Mouse (Mus musculus) olfactory bulb, adult 2 months (tissue): Measurements from ENCODE around the gene Olfr419.

Source experiments
- CTCF ChIP-seq: fragments of 200-500 bp; IDR thresholded peaks from 2 replicates; pipeline ENCODE4 v1.5.1; 2012; ENCODE audit warnings: low read depth, mild to moderate bottlenecking, low read length, moderate library complexity; ENCODE audit not compliant: insufficient read depth
- POLR2A ChIP-seq: fragments of 200-500 bp; IDR thresholded peaks from 2 replicates; pipeline ENCODE4 v1.6.1; 2012; ENCODE audit warnings: mild to moderate bottlenecking, low read depth, low read length, moderate library complexity; ENCODE audit not compliant: insufficient read depth

DNA sequence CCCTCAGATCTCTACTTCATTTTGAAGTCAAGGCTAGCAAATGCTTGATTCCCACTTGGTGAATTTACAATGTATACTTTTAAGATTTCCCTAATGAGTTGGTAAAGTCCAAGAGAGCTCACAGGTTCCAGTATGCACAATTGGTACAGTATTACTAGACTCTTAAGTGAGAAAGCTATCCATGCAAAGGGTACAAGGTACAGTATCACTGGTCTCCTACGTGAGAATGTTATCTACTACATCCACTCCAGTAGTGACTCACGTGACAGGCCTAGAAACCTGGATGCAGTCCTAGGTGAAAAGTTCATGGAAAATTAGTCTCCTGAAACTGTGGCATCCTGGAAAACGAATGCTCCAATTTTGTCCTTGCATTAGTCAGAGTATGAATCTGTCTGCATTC lies 18.8 kb upstream of the Olfr419 start:
- TF ChIP-seq POLR2A (no peak), CTCF (no peak)
